Comparison of ENCODE assay signal across 7 mouse cellular contexts in genomic region chr6:4746036-4746695, GRCm38 (mm10). TPM values are rescaled to one million over a fixed set of nuclear protein-coding genes. Genes with fewer than 3 reads are reported as not detected.
DNase-seq lines count a peak whose midpoint lies in the region; ATAC-seq and TF ChIP-seq lines count a peak whose summit lies in the region.

No protein-coding gene starts in this region.

- peak overlapping the region; percentile 69 for H3ac ChIP-seq in C2C12 (ENCODE audit: control insufficient read depth, insufficient read length, low read depth)

- H3K79me2 ChIP-seq in C2C12 (ENCODE audit: control insufficient read depth, insufficient read depth), result no peaks in the 10 kb centered on the region

- peak overlapping the region; percentile 46 for H3K9ac ChIP-seq in ES-Bruce4 (ENCODE audit: low read depth, poor library complexity, severe bottlenecking)
- peak overlapping the region; percentile 79 for H3K9ac ChIP-seq in embryonic facial prominence, embryonic 11.5 days (replicated peaks; ENCODE audit: low read length)
- H3K9ac ChIP-seq in hindbrain, embryonic 13.5 days, result peak overlapping the region; percentile 89

- H3K4me3 ChIP-seq in C2C12 (ENCODE audit: insufficient read depth, poor library complexity, severe bottlenecking) (peak overlapping the region; percentile 28), ES-Bruce4 (ENCODE audit: low read depth, low read length) (peak overlapping the region; percentile 79)
- peak overlapping the region; percentile 49 for H3K4me3 ChIP-seq in embryonic facial prominence, embryonic 11.5 days (ENCODE audit: low read depth, low read length)
- peak overlapping the region; percentile 53 for H3K4me3 ChIP-seq in hindbrain, embryonic 13.5 days

- 47% methylated on average over 22 of the region's 22 CpGs for WGBS in embryonic facial prominence, embryonic 11.5 days
- 49% methylated on average over 22 of the region's 22 CpGs for WGBS in hindbrain, embryonic 13.5 days

- H3K27ac ChIP-seq in ES-Bruce4 (ENCODE audit: insufficient read depth, low read length), result no peak overlapping the region
- peak overlapping the region; percentile 80 for H3K27ac ChIP-seq in embryonic facial prominence, embryonic 11.5 days (replicated peaks; ENCODE audit: low read depth, low read length)
- H3K27ac ChIP-seq in hindbrain, embryonic 13.5 days, result peak overlapping the region; percentile 92

- TF ChIP-seq EP300 in ES-Bruce4 (IDR thresholded peaks at IDR 0.05; ENCODE audit: insufficient read depth, low read depth, low read length), result no peak

- no peak for ATAC-seq in embryonic facial prominence, embryonic 11.5 days (replicated peaks; ENCODE audit: insufficient number of reproducible peaks, low FRiP score, low TSS enrichment, low read depth)
- no peak for ATAC-seq in hindbrain, embryonic 13.5 days (ENCODE audit: low FRiP score)

- no peaks in the 10 kb centered on the region for H3K4me1 ChIP-seq in ES-Bruce4 (ENCODE audit: control insufficient read depth, insufficient read depth, low read length)
- H3K4me1 ChIP-seq in embryonic facial prominence, embryonic 11.5 days (ENCODE audit: control insufficient read depth, insufficient read depth, low read length), result no peaks in the 10 kb centered on the region
- peaks cover 21% of the 10 kb centered on the region for H3K4me1 ChIP-seq in hindbrain, embryonic 13.5 days (replicated peaks)

- peak overlapping the region; percentile 52 for H3K4me2 ChIP-seq in embryonic facial prominence, embryonic 11.5 days (ENCODE audit: low read depth, low read length)
- H3K4me2 ChIP-seq in hindbrain, embryonic 13.5 days, result peak overlapping the region; percentile 63

- H3K36me3 ChIP-seq in C2C12 (ENCODE audit: control insufficient read depth, insufficient read depth) (no peaks in the 10 kb centered on the region), ES-Bruce4 (ENCODE audit: control insufficient read depth, insufficient read depth, low read length, poor library complexity, severe bottlenecking) (no peaks in the 10 kb centered on the region)
- no peaks in the 10 kb centered on the region for H3K36me3 ChIP-seq in embryonic facial prominence, embryonic 11.5 days (replicated peaks; ENCODE audit: control insufficient read depth, insufficient read depth, low read depth, low read length)
- no peaks in the 10 kb centered on the region for H3K36me3 ChIP-seq in hindbrain, embryonic 13.5 days

- H3K27me3 ChIP-seq in C2C12 (ENCODE audit: control insufficient read depth, insufficient read depth, insufficient read length) (no peaks in the 10 kb centered on the region), ES-Bruce4 (ENCODE audit: control insufficient read depth, insufficient read depth, low read length, poor library complexity, severe bottlenecking) (no peaks in the 10 kb centered on the region; the same call in 1 of the 2 replicates)
- H3K27me3 ChIP-seq in embryonic facial prominence, embryonic 11.5 days (ENCODE audit: control insufficient read depth, insufficient read depth, low read length), result no peaks in the 10 kb centered on the region
- no peaks in the 10 kb centered on the region for H3K27me3 ChIP-seq in hindbrain, embryonic 13.5 days

- TF ChIP-seq CTCF in C2C12 (IDR thresholded peaks at IDR 0.05; ENCODE audit: control insufficient read depth, insufficient read depth, insufficient read length), result no peak
- TF ChIP-seq CTCF in ES-Bruce4 (IDR thresholded peaks at IDR 0.05; ENCODE audit: low read depth, low read length), result no peak

- no peaks in the 10 kb centered on the region for H3K79me3 ChIP-seq in C2C12 (ENCODE audit: low read depth)

- no peak for TF ChIP-seq POLR2A in ES-Bruce4 (IDR thresholded peaks at IDR 0.05; ENCODE audit: insufficient read depth, low read length)

- H3K9me3 ChIP-seq in ES-Bruce4 (replicated peaks; ENCODE audit: control insufficient read depth, insufficient read depth, low read length, poor library complexity, severe bottlenecking), result peaks cover 11% of the 10 kb centered on the region; the same call in 1 of the 2 replicates
- H3K9me3 ChIP-seq in embryonic facial prominence, embryonic 11.5 days (replicated peaks; ENCODE audit: control insufficient read depth, low read length), result peaks cover 6% of the 10 kb centered on the region
- H3K9me3 ChIP-seq in hindbrain, embryonic 13.5 days, result peaks cover 4% of the 10 kb centered on the region; the same call in 1 of the 2 replicates

- DNase-seq in embryonic facial prominence, embryonic 11.5 days (ENCODE audit: low spot score), result peak; percentile 81
- peak; percentile 19 to 23 for DNase-seq in lung, postnatal 4 days
- DNase-seq in c-Kit-positive CD71-positive TER-119-positive erythroid progenitor cells, embryonic 14.5 days (ENCODE audit: low spot score), result no peak
- DNase-seq in frontal cortex, postnatal 10 days (ENCODE audit: low spot score in 2 of 2), result no peak

TF ChIP-seq in C2C12, 6 proteins besides CTCF, POLR2A, EP300 and RAD21:
- TF ChIP-seq MYOG (IDR thresholded peaks at IDR 0.05; ENCODE audit: control insufficient read depth, extremely low read depth, insufficient read length) (no peak), MAX (IDR thresholded peaks at IDR 0.05) (no peak), FOSL1 (IDR thresholded peaks at IDR 0.05; ENCODE audit: insufficient read depth, low read length, poor library complexity, severe bottlenecking) (no peak), USF1 (IDR thresholded peaks at IDR 0.05; ENCODE audit: low read depth) (no peak), CEBPB (IDR thresholded peaks at IDR 0.05; ENCODE audit: low read depth) (no peak), MYOD1 (IDR thresholded peaks at IDR 0.05; ENCODE audit: control insufficient read depth, insufficient read length, low read depth) (no peak)

RNA-seq across cellular contexts. Expression of gene Sgce, which starts 0.8 kb away (rescaled TPM):
- polyA plus RNA-seq in C2C12 (2012; fragmentation: generic; extraction: Trizol) (14.8 TPM), ES-Bruce4 (2011; ENCODE audit: insufficient read depth, insufficient read length, low read depth, missing spikeins) (27.2 and 35.6 TPM in 2 replicates)
- 51.1 and 58.8 TPM in 2 replicates for polyA plus RNA-seq in embryonic facial prominence, embryonic 11.5 days (2014; fragmentation: Nextera tagmentation; extraction: Ambion mirVana)
- polyA plus RNA-seq in hindbrain, embryonic 13.5 days (2015; fragmentation: Nextera tagmentation; extraction: Ambion mirVana), result 64.4 and 64.6 TPM in 2 replicates

RNA-seq across cellular contexts. Expression of gene Peg10, which starts 0.9 kb away (rescaled TPM):
- polyA plus RNA-seq in C2C12 (2012; fragmentation: generic; extraction: Trizol), result 9.8 TPM
- 435 and 458 TPM in 2 replicates for polyA plus RNA-seq in ES-Bruce4 (2011; ENCODE audit: insufficient read depth, insufficient read length, low read depth, missing spikeins)
- polyA plus RNA-seq in embryonic facial prominence, embryonic 11.5 days (2014; fragmentation: Nextera tagmentation; extraction: Ambion mirVana), result 25.2 and 25.3 TPM in 2 replicates
- 7.3 and 9.0 TPM in 2 replicates for polyA plus RNA-seq in hindbrain, embryonic 13.5 days (2015; fragmentation: Nextera tagmentation; extraction: Ambion mirVana)

Comparison
In these comparisons a context has a peak if more than half of its experiments do, and no peak if none do; other contexts are left out.
1. H3K4me3 ChIP-seq: peak in every context shown above with its lines; median percentile 79 in ES-Bruce4; 53 in hindbrain, embryonic 13.5 days; 49 in embryonic facial prominence, embryonic 11.5 days; 28 in C2C12.
2. DNase-seq: peak in embryonic facial prominence, embryonic 11.5 days (single experiment) and lung, postnatal 4 days (2 of 2); none in c-Kit-positive CD71-positive TER-119-positive erythroid progenitor cells, embryonic 14.5 days (single experiment) and frontal cortex, postnatal 10 days (0 of 2).
3. RNA of gene Peg10, which starts 0.9 kb away (polyA plus RNA-seq): 435 to 458 TPM in ES-Bruce4; 25.2 to 25.3 TPM in embryonic facial prominence, embryonic 11.5 days, 9.8 TPM in C2C12 (single experiment) and 7.3 to 9.0 TPM in hindbrain, embryonic 13.5 days; every median in the first group is over 10 times any median in the second.
4. Peak in every context shown above with its lines, with median percentiles within 50 percentile points of each other: H3K9ac ChIP-seq.